Mouse (Mus musculus): ENCODE measurements around the gene 1700013G24Rik.

- TF ChIP-seq CTCF (IDR thresholded peaks at IDR 0.05; ENCODE audit: extremely low read depth, insufficient read depth, low read length) = no peak
- no peak for TF ChIP-seq POLR2A (IDR thresholded peaks at IDR 0.05; ENCODE audit: extremely low read depth, insufficient read depth, low read length)
These were observed 9.1 kb downstream of the 1700013G24Rik start for GRCm38 (mm10) chr4:137461981-137462690.

All from cortical plate, adult 2 months (tissue).